Mouse (Mus musculus): ENCODE results near the gene Sgms2. TPM values are rescaled to one million over a fixed set of nuclear protein-coding genes. Genes with fewer than 3 reads are reported as not detected.

The Sgms2 gene
- polyA plus RNA-seq, 1 experiment from 2014 or later = 9.2 TPM

DNA sequence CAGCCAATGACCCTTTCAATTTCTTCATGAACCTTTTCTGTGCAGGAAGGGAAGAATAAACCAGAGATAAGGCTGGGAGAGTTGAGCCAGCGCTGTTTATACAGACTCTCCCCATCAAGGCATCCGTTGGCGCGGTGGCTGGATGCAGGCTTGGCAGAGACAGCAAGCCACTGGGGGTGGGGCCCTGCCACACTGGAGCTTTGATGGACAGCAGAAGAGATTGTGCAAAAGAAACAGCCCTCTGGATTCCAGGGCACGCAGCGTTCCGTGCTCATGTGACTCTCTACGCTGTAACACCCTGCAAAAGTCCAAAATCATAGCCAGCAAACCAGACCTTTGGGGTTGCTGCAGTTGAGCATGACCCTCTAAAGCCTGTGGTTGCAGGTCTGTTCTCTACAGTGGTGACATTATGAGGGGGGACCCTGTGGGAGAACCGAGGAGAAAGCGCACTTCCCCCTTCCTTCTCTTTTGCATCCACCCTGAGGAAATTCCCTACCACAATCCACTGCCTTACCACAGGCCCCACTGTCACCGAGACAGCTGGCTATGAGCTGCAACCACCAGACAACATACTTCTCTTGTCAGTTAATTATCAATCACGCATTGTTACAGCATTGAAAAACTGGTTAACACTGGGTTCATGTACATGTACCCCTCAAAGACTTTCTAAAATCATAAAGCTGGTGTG, 195.6 kb downstream of the Sgms2 start:
- Histone ChIP-seq H3K4me3 (ENCODE audit: low read depth, low read length) (no peak overlapping the region), H3K27ac (ENCODE audit: low read depth) (no peak overlapping the region), H3K27me3 (ENCODE audit: insufficient read depth, low read length) (no peaks in the 10 kb centered on the region), H3K4me1 (ENCODE audit: insufficient read depth) (no peaks in the 10 kb centered on the region; the same call in 1 of the 2 replicates), H3K4me2 (ENCODE audit: low read depth, low read length) (no peak overlapping the region), H3K9ac (replicated peaks) (no peak overlapping the region), H3K9me3 (ENCODE audit: low read length) (no peaks in the 10 kb centered on the region), H3K36me3 (replicated peaks; ENCODE audit: insufficient read depth, low read length) (no peaks in the 10 kb centered on the region)
- ATAC-seq (peak; percentile 79), DNase-seq (peak; percentile 57)
- TF ChIP-seq EP300 (IDR thresholded peaks at IDR 0.05; ENCODE audit: low read depth) (no peak), CTCF (IDR thresholded peaks at IDR 0.05; ENCODE audit: low read depth) (no peak)
- WGBS (ENCODE audit: insufficient replicate concordance) = 50% methylated on average over 12 of the region's 12 CpGs

DNA sequence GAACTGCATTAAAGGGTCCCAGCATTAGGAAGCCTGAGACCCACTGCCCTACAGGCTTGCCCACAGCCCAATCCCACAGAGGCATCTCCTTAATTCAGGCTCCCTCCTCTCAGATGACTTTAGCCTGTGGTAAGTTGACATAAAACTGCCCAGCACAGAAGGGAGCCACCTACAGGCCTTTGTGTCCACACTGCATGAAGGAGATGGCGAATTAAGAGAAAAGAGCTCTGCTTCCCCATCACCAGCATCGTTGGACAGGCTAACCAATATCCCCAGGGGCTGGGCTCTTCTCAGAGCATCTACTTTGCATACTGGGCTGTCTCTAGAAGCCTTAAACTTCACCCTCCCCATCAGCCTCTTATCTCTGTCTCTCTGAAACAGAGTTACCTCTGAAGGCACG, 196.7 kb downstream of the Sgms2 start:
- Histone ChIP-seq H3K27me3 (ENCODE audit: insufficient read depth, low read length) (no peaks in the 10 kb centered on the region), H3K4me1 (ENCODE audit: insufficient read depth) (no peaks in the 10 kb centered on the region; the same call in 1 of the 2 replicates), H3K9ac (replicated peaks) (no peak overlapping the region), H3K4me3 (ENCODE audit: low read depth, low read length) (no peak overlapping the region), H3K9me3 (ENCODE audit: low read length) (no peaks in the 10 kb centered on the region), H3K27ac (ENCODE audit: low read depth) (no peak overlapping the region), H3K4me2 (ENCODE audit: low read depth, low read length) (no peak overlapping the region), H3K36me3 (replicated peaks; ENCODE audit: insufficient read depth, low read length) (no peaks in the 10 kb centered on the region)
- 36% methylated on average over 3 of the region's 3 CpGs for WGBS (ENCODE audit: insufficient replicate concordance)
- no peak for DNase-seq
- no peak for ATAC-seq
- no peak for TF ChIP-seq EP300 (IDR thresholded peaks at IDR 0.05; ENCODE audit: low read depth)
- peak; percentile 29; the same call in 1 of the 2 replicates for TF ChIP-seq CTCF (IDR thresholded peaks at IDR 0.05; ENCODE audit: low read depth)

DNA sequence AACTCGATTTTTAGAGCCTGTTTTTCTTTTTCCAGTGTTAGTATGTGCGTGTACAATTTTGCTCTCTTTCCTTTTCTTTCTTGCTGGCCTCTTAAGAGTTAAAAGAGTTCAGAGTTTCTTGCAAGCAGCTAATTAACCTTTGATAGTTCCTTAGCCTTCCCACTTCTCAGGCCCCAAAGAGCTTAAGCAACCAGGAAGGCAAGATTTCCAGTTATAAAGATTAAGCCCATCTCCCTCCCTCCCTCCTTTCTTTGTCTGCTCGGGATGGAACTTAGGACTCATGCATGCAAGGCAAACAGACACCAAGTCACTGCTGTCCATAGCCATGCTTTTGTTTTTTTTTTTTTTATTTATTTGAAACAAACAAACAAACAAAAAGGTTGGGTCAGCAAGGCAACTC, 198.3 kb downstream of the Sgms2 start:
- Histone ChIP-seq H3K9me3 (ENCODE audit: low read length) (no peaks in the 10 kb centered on the region), H3K4me2 (ENCODE audit: low read depth, low read length) (no peak overlapping the region), H3K36me3 (replicated peaks; ENCODE audit: insufficient read depth, low read length) (no peaks in the 10 kb centered on the region), H3K27ac (ENCODE audit: low read depth) (no peak overlapping the region), H3K4me1 (ENCODE audit: insufficient read depth) (no peaks in the 10 kb centered on the region; the same call in 1 of the 2 replicates), H3K27me3 (ENCODE audit: insufficient read depth, low read length) (no peaks in the 10 kb centered on the region), H3K4me3 (ENCODE audit: low read depth, low read length) (no peak overlapping the region), H3K9ac (replicated peaks) (no peak overlapping the region)
- WGBS (ENCODE audit: insufficient replicate concordance) = 69% methylated on average over 3 of the region's 3 CpGs
- ATAC-seq (no peak), DNase-seq (no peak)
- TF ChIP-seq CTCF (IDR thresholded peaks at IDR 0.05; ENCODE audit: low read depth) (no peak), EP300 (IDR thresholded peaks at IDR 0.05; ENCODE audit: low read depth) (no peak)

DNA sequence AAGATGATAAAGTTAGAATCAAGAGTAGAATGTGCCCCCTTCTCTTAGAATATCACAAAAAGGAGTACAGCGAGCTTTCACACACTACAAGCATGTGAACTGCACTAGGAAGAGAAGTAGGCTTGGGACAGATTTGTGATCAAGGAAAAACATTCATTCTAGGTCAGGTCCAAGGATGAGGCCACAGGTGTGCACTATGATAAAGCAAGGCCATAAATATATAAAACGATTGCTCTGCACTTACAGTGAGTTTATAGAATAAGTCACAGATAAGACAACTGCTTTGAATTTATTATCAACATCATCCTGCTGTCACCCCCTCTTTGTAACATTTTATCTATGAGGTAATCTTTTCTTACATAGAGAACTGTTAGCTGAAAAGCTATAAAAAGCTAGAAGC, 198.9 kb downstream of the Sgms2 start:
- no peaks in the 10 kb centered on the region for H3K9me3 ChIP-seq (ENCODE audit: low read length)
- H3K27ac ChIP-seq (ENCODE audit: low read depth) = no peak overlapping the region
- no peak for ATAC-seq
- H3K9ac ChIP-seq (replicated peaks) = no peak overlapping the region
- H3K27me3 ChIP-seq (ENCODE audit: insufficient read depth, low read length) = no peaks in the 10 kb centered on the region
- no peak overlapping the region for H3K4me2 ChIP-seq (ENCODE audit: low read depth, low read length)
- TF ChIP-seq CTCF (IDR thresholded peaks at IDR 0.05; ENCODE audit: low read depth) (no peak), EP300 (IDR thresholded peaks at IDR 0.05; ENCODE audit: low read depth) (no peak)
- H3K4me3 ChIP-seq (ENCODE audit: low read depth, low read length) = no peak overlapping the region
- H3K4me1 ChIP-seq (ENCODE audit: insufficient read depth) = no peaks in the 10 kb centered on the region; the same call in 1 of the 2 replicates
- no peaks in the 10 kb centered on the region for H3K36me3 ChIP-seq (replicated peaks; ENCODE audit: insufficient read depth, low read length)
- WGBS (ENCODE audit: insufficient replicate concordance) = 69% methylated on average over 2 of the region's 2 CpGs
- no peak for DNase-seq

DNA sequence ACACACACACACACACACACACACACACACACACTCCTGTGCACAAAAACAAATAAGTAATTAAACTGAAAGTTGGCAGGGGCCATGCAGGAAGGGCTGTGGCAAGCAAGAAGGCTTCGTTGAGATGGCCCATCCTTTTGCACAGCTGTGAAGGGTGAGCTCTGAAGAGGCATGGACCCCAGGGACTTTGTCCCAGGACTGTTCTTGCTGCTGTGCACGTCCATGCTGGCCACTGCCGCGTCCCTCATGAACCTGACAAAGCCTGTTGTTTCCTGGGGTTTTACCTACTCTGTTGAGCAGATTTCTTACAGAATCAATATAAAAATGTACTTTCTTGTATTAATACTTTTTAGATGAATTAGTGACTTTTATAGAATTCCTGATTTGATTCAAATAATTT, 199.3 kb downstream of the Sgms2 start:
- no peak for TF ChIP-seq CTCF (IDR thresholded peaks at IDR 0.05; ENCODE audit: low read depth)
- no peak for TF ChIP-seq EP300 (IDR thresholded peaks at IDR 0.05; ENCODE audit: low read depth)
- no peaks in the 10 kb centered on the region for H3K9me3 ChIP-seq (ENCODE audit: low read length)
- H3K36me3 ChIP-seq (replicated peaks; ENCODE audit: insufficient read depth, low read length) = no peaks in the 10 kb centered on the region
- no peak overlapping the region for H3K9ac ChIP-seq (replicated peaks)
- no peak overlapping the region for H3K27ac ChIP-seq (ENCODE audit: low read depth)
- no peak for DNase-seq
- no peak for ATAC-seq
- no peak overlapping the region for H3K4me2 ChIP-seq (ENCODE audit: low read depth, low read length)
- H3K4me3 ChIP-seq (ENCODE audit: low read depth, low read length) = no peak overlapping the region
- H3K27me3 ChIP-seq (ENCODE audit: insufficient read depth, low read length) = no peaks in the 10 kb centered on the region
- WGBS (ENCODE audit: insufficient replicate concordance) = 85% methylated on average over 4 of the region's 4 CpGs
- no peaks in the 10 kb centered on the region; the same call in 1 of the 2 replicates for H3K4me1 ChIP-seq (ENCODE audit: insufficient read depth)

DNA sequence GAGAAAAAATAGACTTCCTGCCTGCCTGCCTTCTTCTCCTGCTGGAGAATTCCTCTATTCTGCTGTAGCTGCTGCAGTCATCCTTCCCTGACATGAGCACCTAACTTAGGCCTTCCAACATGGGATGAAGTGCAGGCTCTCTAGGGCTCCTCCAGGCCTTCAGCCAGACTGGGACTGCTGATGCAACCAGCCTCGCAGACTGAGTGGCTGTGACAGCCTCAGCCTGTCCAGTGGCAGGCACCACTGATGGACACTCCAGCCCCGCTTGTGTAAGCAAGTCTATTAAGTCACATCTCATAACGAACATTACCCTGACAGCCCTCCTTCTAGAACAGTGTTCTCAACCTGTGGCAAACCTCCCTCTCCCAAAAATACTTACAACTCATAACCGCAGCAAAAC, 217.1 kb downstream of the Sgms2 start:
- no peak for DNase-seq
- peaks cover 18% of the 10 kb centered on the region for H3K4me1 ChIP-seq (ENCODE audit: insufficient read depth)
- no peak overlapping the region for H3K4me2 ChIP-seq (ENCODE audit: low read depth, low read length)
- WGBS (ENCODE audit: insufficient replicate concordance) = 76% methylated on average over 4 of the region's 4 CpGs
- no peaks in the 10 kb centered on the region for H3K9me3 ChIP-seq (ENCODE audit: low read length)
- H3K9ac ChIP-seq (replicated peaks) = no peak overlapping the region
- H3K4me3 ChIP-seq (ENCODE audit: low read depth, low read length) = no peak overlapping the region
- no peak for TF ChIP-seq CTCF (IDR thresholded peaks at IDR 0.05; ENCODE audit: low read depth)
- TF ChIP-seq EP300 (IDR thresholded peaks at IDR 0.05; ENCODE audit: low read depth) = no peak
- H3K27ac ChIP-seq (ENCODE audit: low read depth) = no peak overlapping the region
- H3K27me3 ChIP-seq (ENCODE audit: insufficient read depth, low read length) = no peaks in the 10 kb centered on the region
- no peaks in the 10 kb centered on the region for H3K36me3 ChIP-seq (replicated peaks; ENCODE audit: insufficient read depth, low read length)
- no peak for ATAC-seq

All from liver, postnatal 0 days (tissue).